Mouse (Mus musculus) spleen, adult 2 months (tissue): ENCODE measurements at regions not wholly inside any gene's neighbourhood (a gene's known extent, or its start where the extent isn't known, plus 50 kb on each side); places are given as distances from the start of the nearest gene placed in this dataset.

Experiments used
- DNase-seq, 2 experiments: peaks; one replicate each; pipeline versions ENCODE4 v3.0.0 to v3.0.0-alpha.2; 2012 to 2021; ENCODE audit warnings: low spot score in 2 of 2, low read depth in 1 of 2
- H3K27ac ChIP-seq: fragments of 200-500 bp; 2 replicates; pipeline ENCODE4 v1.5.1; 2012; ENCODE audit warnings: low read length, inconsistent platforms; ENCODE audit not compliant: insufficient read depth
- H3K27me3 ChIP-seq: fragments of 200-500 bp; 2 replicates; pipeline ENCODE4 v1.6.1; 2012; ENCODE audit warnings: mild to moderate bottlenecking, moderate library complexity, low read length, inconsistent platforms; ENCODE audit not compliant: control insufficient read depth, insufficient read depth
- H3K36me3 ChIP-seq: fragments of 200-500 bp; 2 replicates; pipeline ENCODE4 v1.6.1; 2012; ENCODE audit warnings: mild to moderate bottlenecking, low read length, inconsistent platforms; ENCODE audit not compliant: control insufficient read depth, insufficient read depth
- H3K4me1 ChIP-seq: fragments of 200-500 bp; 2 replicates; pipeline ENCODE4 v1.6.1; 2011; ENCODE audit warnings: inconsistent platforms; ENCODE audit not compliant: control insufficient read depth, insufficient read depth, insufficient read length
- H3K4me3 ChIP-seq: fragments of 200-500 bp; 2 replicates; pipeline ENCODE4 v1.5.1; 2011; ENCODE audit warnings: mild to moderate bottlenecking, inconsistent platforms; ENCODE audit not compliant: insufficient read depth, insufficient read length; ENCODE audit errors: extremely low read depth
- CTCF ChIP-seq: fragments of 200-500 bp; IDR thresholded peaks from 2 replicates; pipeline ENCODE4 v1.5.1; 2011; ENCODE audit warnings: mild to moderate bottlenecking, inconsistent platforms; ENCODE audit not compliant: insufficient read depth, insufficient read length, insufficient replicate concordance; ENCODE audit errors: extremely low read depth
- POLR2A ChIP-seq: fragments of 200-500 bp; IDR thresholded peaks from 2 replicates; pipeline ENCODE4 v1.6.1; 2011; ENCODE audit warnings: low read depth, low read length, inconsistent platforms
- WGBS: fragments of 180-500 bp; shearing (Covaris S2); methylation state at CpG from one replicate; pipeline ENCODE4 v1.1.7; 2018; 5-methylcytosine and 5-hydroxymethylcytosine counted together

GRCm38 (mm10) chr6:103307250-103307580 is 203.2 kb upstream of the Chl1 start:
- 77% methylated on average over 3 of the region's 3 CpGs for WGBS
- TF ChIP-seq CTCF (no peak), POLR2A (no peak)
- Histone ChIP-seq H3K4me1 (0 out of 2 replicates have a peak, but pooled peaks cover 1% of the 10 kb centered on the region), H3K36me3 (no peaks in the 10 kb centered on the region), H3K27ac (no peak overlapping the region), H3K4me3 (no peak overlapping the region), H3K27me3 (no peaks in the 10 kb centered on the region)
- DNase-seq, result no peak

- H3K4me1 ChIP-seq, result 0 out of 2 replicates have a peak, but pooled peaks cover 1% of the 10 kb centered on the region
- no peak overlapping the region for H3K27ac ChIP-seq
- H3K27me3 ChIP-seq, result no peaks in the 10 kb centered on the region
- no peak for TF ChIP-seq POLR2A
- TF ChIP-seq CTCF, result no peak
- no peak overlapping the region for H3K4me3 ChIP-seq
- no peak for DNase-seq
- WGBS, result 72% methylated on average over 6 of the region's 6 CpGs
- H3K36me3 ChIP-seq, result no peaks in the 10 kb centered on the region
Measured at GRCm38 (mm10) chr6:103312149-103312548, 198.2 kb upstream of the Chl1 start.

- no peak for DNase-seq
Measured at GRCm38 (mm10) chr6:103312935-103313334, 197.5 kb upstream of the Chl1 start.

GRCm38 (mm10) chr6:103318081-103318480 is 192.3 kb upstream of the Chl1 start:
- WGBS, result 88% methylated on average over 6 of the region's 6 CpGs
- Histone ChIP-seq H3K36me3 (no peaks in the 10 kb centered on the region), H3K4me1 (no peaks in the 10 kb centered on the region), H3K27me3 (no peaks in the 10 kb centered on the region), H3K4me3 (no peak overlapping the region), H3K27ac (no peak overlapping the region)
- TF ChIP-seq POLR2A (no peak), CTCF (no peak)
- no peak for DNase-seq

More at GRCm38 (mm10) chr6:103312935-103313334, 197.5 kb upstream of the Chl1 start:
- no peak overlapping the region for H3K4me3 ChIP-seq
- H3K36me3 ChIP-seq, result no peaks in the 10 kb centered on the region
- TF ChIP-seq POLR2A, result no peak
- TF ChIP-seq CTCF, result no peak
- WGBS, result 90% methylated on average over 5 of the region's 5 CpGs
- no peak overlapping the region for H3K27ac ChIP-seq
- no peaks in the 10 kb centered on the region for H3K27me3 ChIP-seq
- 0 out of 2 replicates have a peak, but pooled peaks cover 1% of the 10 kb centered on the region for H3K4me1 ChIP-seq

GRCm38 (mm10) chr6:103318677-103319359 is 191.6 kb upstream of the Chl1 start:
- Histone ChIP-seq H3K27ac (no peak overlapping the region), H3K36me3 (no peaks in the 10 kb centered on the region), H3K4me3 (no peak overlapping the region), H3K4me1 (no peaks in the 10 kb centered on the region), H3K27me3 (no peaks in the 10 kb centered on the region)
- no peak for TF ChIP-seq CTCF
- no peak for TF ChIP-seq POLR2A
- no peak for DNase-seq
- WGBS, result 78% methylated on average over 3 of the region's 3 CpGs

- TF ChIP-seq CTCF (no peak), POLR2A (no peak)
- no peak for DNase-seq
- no peak overlapping the region for H3K27ac ChIP-seq
- 81% methylated on average over 2 of the region's 2 CpGs for WGBS
- no peaks in the 10 kb centered on the region for H3K4me1 ChIP-seq
- H3K27me3 ChIP-seq, result no peaks in the 10 kb centered on the region
- no peaks in the 10 kb centered on the region for H3K36me3 ChIP-seq
- H3K4me3 ChIP-seq, result no peak overlapping the region
Measured at GRCm38 (mm10) chr6:103319964-103320363, 190.4 kb upstream of the Chl1 start.

- Histone ChIP-seq H3K4me1 (no peaks in the 10 kb centered on the region), H3K27me3 (no peaks in the 10 kb centered on the region), H3K36me3 (no peaks in the 10 kb centered on the region), H3K27ac (no peak overlapping the region), H3K4me3 (no peak overlapping the region)
- 79% methylated on average over 4 of the region's 4 CpGs for WGBS
- no peak for TF ChIP-seq POLR2A
- no peak for TF ChIP-seq CTCF
- DNase-seq, result no peak
Measured at GRCm38 (mm10) chr6:103320550-103320949, 189.8 kb upstream of the Chl1 start.
